Mouse (Mus musculus): ENCODE data around the gene Glb1. TPM values are rescaled to one million over a fixed set of nuclear protein-coding genes. Genes with fewer than 3 reads are reported as not detected.

Gene Glb1
- polyA plus RNA-seq, 1 experiment from 2014 or later: 76.0 TPM

- DNase-seq (ENCODE audit: low spot score) (no peak), ATAC-seq (replicated peaks; ENCODE audit: low FRiP score, low TSS enrichment, low read depth) (no peak)
- Histone ChIP-seq H3K27ac (ENCODE audit: low read depth) (no peak overlapping the region), H3K4me3 (ENCODE audit: low read depth, low read length) (no peak overlapping the region), H3K4me2 (ENCODE audit: low read length) (no peak overlapping the region), H3K4me1 (replicated peaks; ENCODE audit: control insufficient read depth, insufficient read depth, low read length) (no peaks in the 10 kb centered on the region), H3K9me3 (ENCODE audit: control insufficient read depth, low read length) (no peaks in the 10 kb centered on the region), H3K9ac (ENCODE audit: low read length) (no peak overlapping the region), H3K36me3 (ENCODE audit: control insufficient read depth, insufficient read depth, low read length) (peaks cover 4% of the 10 kb centered on the region; the same call in 1 of the 2 replicates), H3K27me3 (replicated peaks; ENCODE audit: control insufficient read depth, insufficient read depth, low read length) (no peaks in the 10 kb centered on the region)
- WGBS: 89% methylated on average over 9 of the region's 9 CpGs
Observed at GRCm38 (mm10) chr9:114442225-114442624, 41.3 kb downstream of the Glb1 start.

- WGBS: 86% methylated on average over 9 of the region's 9 CpGs
- H3K4me2 ChIP-seq (ENCODE audit: low read length): no peak overlapping the region
- H3K27ac ChIP-seq (ENCODE audit: low read depth): no peak overlapping the region
- DNase-seq (ENCODE audit: low spot score) (no peak), ATAC-seq (replicated peaks; ENCODE audit: low FRiP score, low TSS enrichment, low read depth) (no peak)
- H3K4me3 ChIP-seq (ENCODE audit: low read depth, low read length): no peak overlapping the region
- no peaks in the 10 kb centered on the region for H3K9me3 ChIP-seq (ENCODE audit: control insufficient read depth, low read length)
- H3K4me1 ChIP-seq (replicated peaks; ENCODE audit: control insufficient read depth, insufficient read depth, low read length): no peaks in the 10 kb centered on the region
- no peak overlapping the region for H3K9ac ChIP-seq (ENCODE audit: low read length)
- H3K36me3 ChIP-seq (ENCODE audit: control insufficient read depth, insufficient read depth, low read length): no peaks in the 10 kb centered on the region
- H3K27me3 ChIP-seq (replicated peaks; ENCODE audit: control insufficient read depth, insufficient read depth, low read length): no peaks in the 10 kb centered on the region
Observed at GRCm38 (mm10) chr9:114442893-114443292, 42.0 kb downstream of the Glb1 start.

- DNase-seq (ENCODE audit: low spot score): no peak
- Histone ChIP-seq H3K4me2 (ENCODE audit: low read length) (no peak overlapping the region), H3K36me3 (ENCODE audit: control insufficient read depth, insufficient read depth, low read length) (no peaks in the 10 kb centered on the region), H3K27ac (ENCODE audit: low read depth) (no peak overlapping the region), H3K9ac (ENCODE audit: low read length) (no peak overlapping the region), H3K4me3 (ENCODE audit: low read depth, low read length) (no peak overlapping the region), H3K27me3 (replicated peaks; ENCODE audit: control insufficient read depth, insufficient read depth, low read length) (no peaks in the 10 kb centered on the region), H3K9me3 (ENCODE audit: control insufficient read depth, low read length) (no peaks in the 10 kb centered on the region), H3K4me1 (replicated peaks; ENCODE audit: control insufficient read depth, insufficient read depth, low read length) (no peaks in the 10 kb centered on the region)
- 89% methylated on average over 8 of the region's 8 CpGs for WGBS
- no peak for ATAC-seq (replicated peaks; ENCODE audit: low FRiP score, low TSS enrichment, low read depth)
Observed at GRCm38 (mm10) chr9:114443351-114443750, 42.5 kb downstream of the Glb1 start.

- 87% methylated on average over 8 of the region's 8 CpGs for WGBS
- H3K27ac ChIP-seq (ENCODE audit: low read depth): no peak overlapping the region
- no peak overlapping the region for H3K4me3 ChIP-seq (ENCODE audit: low read depth, low read length)
- no peaks in the 10 kb centered on the region for H3K9me3 ChIP-seq (ENCODE audit: control insufficient read depth, low read length)
- H3K4me2 ChIP-seq (ENCODE audit: low read length): no peak overlapping the region
- no peaks in the 10 kb centered on the region for H3K4me1 ChIP-seq (replicated peaks; ENCODE audit: control insufficient read depth, insufficient read depth, low read length)
- H3K27me3 ChIP-seq (replicated peaks; ENCODE audit: control insufficient read depth, insufficient read depth, low read length): no peaks in the 10 kb centered on the region
- no peak for ATAC-seq (replicated peaks; ENCODE audit: low FRiP score, low TSS enrichment, low read depth)
- DNase-seq (ENCODE audit: low spot score): no peak
- no peak overlapping the region for H3K9ac ChIP-seq (ENCODE audit: low read length)
- no peaks in the 10 kb centered on the region for H3K36me3 ChIP-seq (ENCODE audit: control insufficient read depth, insufficient read depth, low read length)
Observed at GRCm38 (mm10) chr9:114446887-114447286, 46.0 kb downstream of the Glb1 start.

- WGBS: 76% methylated on average over 5 of the region's 5 CpGs
- Histone ChIP-seq H3K4me2 (ENCODE audit: low read length) (no peak overlapping the region), H3K4me1 (replicated peaks; ENCODE audit: control insufficient read depth, insufficient read depth, low read length) (no peaks in the 10 kb centered on the region), H3K9me3 (ENCODE audit: control insufficient read depth, low read length) (no peaks in the 10 kb centered on the region), H3K9ac (ENCODE audit: low read length) (no peak overlapping the region), H3K36me3 (ENCODE audit: control insufficient read depth, insufficient read depth, low read length) (no peaks in the 10 kb centered on the region), H3K27ac (ENCODE audit: low read depth) (no peak overlapping the region), H3K27me3 (replicated peaks; ENCODE audit: control insufficient read depth, insufficient read depth, low read length) (no peaks in the 10 kb centered on the region), H3K4me3 (ENCODE audit: low read depth, low read length) (no peak overlapping the region)
- DNase-seq (ENCODE audit: low spot score) (no peak), ATAC-seq (replicated peaks; ENCODE audit: low FRiP score, low TSS enrichment, low read depth) (no peak)
Observed at GRCm38 (mm10) chr9:114448700-114449099, 47.8 kb downstream of the Glb1 start.

GRCm38 (mm10) chr9:114449120-114449754 lies 48.4 kb downstream of the Glb1 start:
- 88% methylated on average over 13 of the region's 13 CpGs for WGBS
- ATAC-seq (replicated peaks; ENCODE audit: low FRiP score, low TSS enrichment, low read depth) (no peak), DNase-seq (ENCODE audit: low spot score) (no peak)
- H3K4me2 ChIP-seq (ENCODE audit: low read length): no peak overlapping the region
- H3K36me3 ChIP-seq (ENCODE audit: control insufficient read depth, insufficient read depth, low read length): no peaks in the 10 kb centered on the region
- no peaks in the 10 kb centered on the region for H3K4me1 ChIP-seq (replicated peaks; ENCODE audit: control insufficient read depth, insufficient read depth, low read length)
- no peak overlapping the region for H3K9ac ChIP-seq (ENCODE audit: low read length)
- H3K27me3 ChIP-seq (replicated peaks; ENCODE audit: control insufficient read depth, insufficient read depth, low read length): no peaks in the 10 kb centered on the region
- H3K9me3 ChIP-seq (ENCODE audit: control insufficient read depth, low read length): no peaks in the 10 kb centered on the region
- H3K27ac ChIP-seq (ENCODE audit: low read depth): no peak overlapping the region
- no peak overlapping the region for H3K4me3 ChIP-seq (ENCODE audit: low read depth, low read length)

- no peak overlapping the region for H3K27ac ChIP-seq (ENCODE audit: low read depth)
- H3K4me2 ChIP-seq (ENCODE audit: low read length): no peak overlapping the region
- H3K36me3 ChIP-seq (ENCODE audit: control insufficient read depth, insufficient read depth, low read length): peaks cover 6% of the 10 kb centered on the region; the same call in 1 of the 2 replicates
- H3K9ac ChIP-seq (ENCODE audit: low read length): no peak overlapping the region
- H3K4me3 ChIP-seq (ENCODE audit: low read depth, low read length): no peak overlapping the region
- ATAC-seq (replicated peaks; ENCODE audit: low FRiP score, low TSS enrichment, low read depth): no peak
- 85% methylated on average over 7 of the region's 7 CpGs for WGBS
- no peaks in the 10 kb centered on the region for H3K27me3 ChIP-seq (replicated peaks; ENCODE audit: control insufficient read depth, insufficient read depth, low read length)
- H3K4me1 ChIP-seq (replicated peaks; ENCODE audit: control insufficient read depth, insufficient read depth, low read length): no peaks in the 10 kb centered on the region
- DNase-seq (ENCODE audit: low spot score): no peak
- H3K9me3 ChIP-seq (ENCODE audit: control insufficient read depth, low read length): no peaks in the 10 kb centered on the region
Observed at GRCm38 (mm10) chr9:114451615-114452014, 50.7 kb downstream of the Glb1 start.

- Histone ChIP-seq H3K27me3 (replicated peaks; ENCODE audit: control insufficient read depth, insufficient read depth, low read length) (no peaks in the 10 kb centered on the region), H3K36me3 (ENCODE audit: control insufficient read depth, insufficient read depth, low read length) (peaks cover 14% of the 10 kb centered on the region; the same call in 1 of the 2 replicates), H3K4me2 (ENCODE audit: low read length) (no peak overlapping the region), H3K9ac (ENCODE audit: low read length) (no peak overlapping the region), H3K9me3 (ENCODE audit: control insufficient read depth, low read length) (no peaks in the 10 kb centered on the region), H3K4me1 (replicated peaks; ENCODE audit: control insufficient read depth, insufficient read depth, low read length) (no peaks in the 10 kb centered on the region), H3K27ac (ENCODE audit: low read depth) (no peak overlapping the region), H3K4me3 (ENCODE audit: low read depth, low read length) (no peak overlapping the region)
- DNase-seq (ENCODE audit: low spot score) (no peak), ATAC-seq (replicated peaks; ENCODE audit: low FRiP score, low TSS enrichment, low read depth) (no peak)
- WGBS: 87% methylated on average over 6 of the region's 6 CpGs
Observed at GRCm38 (mm10) chr9:114452418-114452817, 51.5 kb downstream of the Glb1 start.

GRCm38 (mm10) chr9:114455420-114455819 lies 54.5 kb downstream of the Glb1 start:
- no peak overlapping the region for H3K9ac ChIP-seq (ENCODE audit: low read length)
- ATAC-seq (replicated peaks; ENCODE audit: low FRiP score, low TSS enrichment, low read depth) (no peak), DNase-seq (ENCODE audit: low spot score) (no peak)
- H3K4me2 ChIP-seq (ENCODE audit: low read length): no peak overlapping the region
- no peak overlapping the region for H3K4me3 ChIP-seq (ENCODE audit: low read depth, low read length)
- H3K27ac ChIP-seq (ENCODE audit: low read depth): no peak overlapping the region
- peaks cover 28% of the 10 kb centered on the region; the same call in 1 of the 2 replicates for H3K36me3 ChIP-seq (ENCODE audit: control insufficient read depth, insufficient read depth, low read length)
- H3K27me3 ChIP-seq (replicated peaks; ENCODE audit: control insufficient read depth, insufficient read depth, low read length): no peaks in the 10 kb centered on the region
- WGBS: 86% methylated on average over 2 of the region's 2 CpGs
- H3K4me1 ChIP-seq (replicated peaks; ENCODE audit: control insufficient read depth, insufficient read depth, low read length): no peaks in the 10 kb centered on the region
- H3K9me3 ChIP-seq (ENCODE audit: control insufficient read depth, low read length): no peaks in the 10 kb centered on the region
